8 mouse cellular contexts compared by ENCODE assay signal in genomic region chr13:119487880-119488580, GRCm38 (mm10). TPM values are rescaled to one million over a fixed set of nuclear protein-coding genes. Genes with fewer than 3 reads are reported as not detected.
DNase-seq lines count a peak whose midpoint lies in the region; ATAC-seq and TF ChIP-seq lines count a peak whose summit lies in the region.

Gene Tmem267 (plus strand): TSS chr13:119488039.
Gene 3110070M22Rik (minus strand): TSS chr13:119488383.

- no peak within 1 kb of the TSS for H3K4me3 ChIP-seq in G1E (ENCODE audit: low read depth, low read length)
- no peak within 1 kb of the TSS for H3K4me3 ChIP-seq in forebrain, postnatal 0 days (ENCODE audit: low read depth, low read length)
- H3K4me3 ChIP-seq in hindbrain, embryonic 10.5 days = no peak within 1 kb of the TSS; the same call in 1 of the 2 replicates
- no peak within 1 kb of the TSS for H3K4me3 ChIP-seq in lung, embryonic 16.5 days (ENCODE audit: low read length)

- no peak within 1 kb of the TSS for H3K4me2 ChIP-seq in forebrain, postnatal 0 days (ENCODE audit: low read depth)
- peak within 1 kb of the TSS; percentile 44 for H3K4me2 ChIP-seq in lung, embryonic 16.5 days (ENCODE audit: low read depth, low read length)

- no peak within 1 kb of the TSS for H3K9ac ChIP-seq in forebrain, postnatal 0 days
- H3K9ac ChIP-seq in lung, embryonic 16.5 days (ENCODE audit: low read length) = peak within 1 kb of the TSS; percentile 60

- 61% methylated on average over 87 of the region's 87 CpGs for WGBS in forebrain, postnatal 0 days
- WGBS in hindbrain, embryonic 10.5 days = 76% methylated on average over 87 of the region's 87 CpGs
- 79% methylated on average over 87 of the region's 87 CpGs for WGBS in lung, embryonic 16.5 days

- no peak within 1 kb of the TSS for H3K27ac ChIP-seq in forebrain, postnatal 0 days (ENCODE audit: low read depth, low read length)
- no peak within 1 kb of the TSS for H3K27ac ChIP-seq in hindbrain, embryonic 10.5 days
- peak within 1 kb of the TSS; percentile 33; the same call in 1 of the 2 replicates for H3K27ac ChIP-seq in lung, embryonic 16.5 days (ENCODE audit: low read length)

- TF ChIP-seq CTCF in G1E (IDR thresholded peaks at IDR 0.05; ENCODE audit: low read depth, low read length) = no peak
- peak; percentile 57 for TF ChIP-seq CTCF in forebrain, postnatal 0 days (IDR thresholded peaks at IDR 0.05; ENCODE audit: low read depth)

- peaks cover 28% of the 10 kb centered on the region for H3K36me3 ChIP-seq in G1E (replicated peaks)
- peaks cover 18% of the 10 kb centered on the region for H3K36me3 ChIP-seq in forebrain, postnatal 0 days (ENCODE audit: insufficient read depth)
- peaks cover 41% of the 10 kb centered on the region for H3K36me3 ChIP-seq in hindbrain, embryonic 10.5 days
- H3K36me3 ChIP-seq in lung, embryonic 16.5 days (ENCODE audit: control insufficient read depth, insufficient read depth, low read length) = peaks cover 25% of the 10 kb centered on the region

- peak; percentile 83 for ATAC-seq in G1E (ENCODE audit: extremely low read depth, insufficient number of reproducible peaks, low FRiP score, poor library complexity, severe bottlenecking)
- no peak for ATAC-seq in forebrain, postnatal 0 days
- ATAC-seq in lung, embryonic 16.5 days (ENCODE audit: low read depth) = no peak

- no peaks in the 10 kb centered on the region for H3K4me1 ChIP-seq in G1E (ENCODE audit: insufficient read depth, low read depth, low read length)
- H3K4me1 ChIP-seq in forebrain, postnatal 0 days (ENCODE audit: insufficient read depth) = no peaks in the 10 kb centered on the region
- H3K4me1 ChIP-seq in hindbrain, embryonic 10.5 days (replicated peaks) = no peaks in the 10 kb centered on the region
- H3K4me1 ChIP-seq in lung, embryonic 16.5 days (replicated peaks; ENCODE audit: control insufficient read depth, insufficient read depth, low read length) = no peaks in the 10 kb centered on the region

- no peaks in the 10 kb centered on the region for H3K9me3 ChIP-seq in G1E (replicated peaks)
- no peaks in the 10 kb centered on the region for H3K9me3 ChIP-seq in forebrain, postnatal 0 days (ENCODE audit: low read length)
- peaks cover 22% of the 10 kb centered on the region for H3K9me3 ChIP-seq in hindbrain, embryonic 10.5 days
- peaks cover 5% of the 10 kb centered on the region for H3K9me3 ChIP-seq in lung, embryonic 16.5 days (ENCODE audit: control insufficient read depth, low read length)

- DNase-seq in G1E (ENCODE audit: low spot score) = peak; percentile 80
- peak; percentile 87 for DNase-seq in cerebellum, adult 11-12 months
- peak; percentile 80 for DNase-seq in forebrain, postnatal 0 days
- DNase-seq in hindbrain, embryonic 10.5 days (ENCODE audit: low spot score) = peak; percentile 72
- peak; percentile 81 for DNase-seq in layer of hippocampus, adult 9-11 months
- DNase-seq in retina, postnatal 7 days (ENCODE audit: low read depth, low spot score) = peak; percentile 90
- DNase-seq in urinary bladder, adult 2 months (ENCODE audit: low spot score) = peak; percentile 75

- no peaks in the 10 kb centered on the region for H3K27me3 ChIP-seq in G1E (ENCODE audit: insufficient read depth, low read length)
- H3K27me3 ChIP-seq in forebrain, postnatal 0 days (ENCODE audit: insufficient read depth, low read length) = no peaks in the 10 kb centered on the region
- no peaks in the 10 kb centered on the region for H3K27me3 ChIP-seq in hindbrain, embryonic 10.5 days (ENCODE audit: insufficient read depth, poor library complexity, severe bottlenecking)
- H3K27me3 ChIP-seq in lung, embryonic 16.5 days (ENCODE audit: control insufficient read depth, insufficient read depth, low read depth, low read length) = no peaks in the 10 kb centered on the region

RNA-seq across cellular contexts. Expression of gene Tmem267, which starts in this region (rescaled TPM):
- total RNA-seq in G1E (2014; fragmentation: Nextera tagmentation) (7.1 and 14.3 TPM in 2 replicates), G1E (2017) (1.6 and 2.3 TPM in 2 replicates)
- polyA plus RNA-seq in G1E (2012) = not detected in 2 replicates
- 29.8 and 35.5 TPM in 2 replicates for total RNA-seq in forebrain, postnatal 0 days (2014; rRNA removed)
- polyA plus RNA-seq in forebrain, postnatal 0 days (2015; fragmentation: Nextera tagmentation; extraction: Ambion mirVana) = 2.5 and 5.3 TPM in 2 replicates
- 2.1 and 2.4 TPM in 2 replicates for polyA plus RNA-seq in hindbrain, embryonic 10.5 days (2016; fragmentation: Nextera tagmentation; extraction: Ambion mirVana)
- 0.79 and 1.6 TPM in 2 replicates for polyA plus RNA-seq in lung, embryonic 16.5 days (2015; fragmentation: Nextera tagmentation; extraction: Ambion mirVana)
- polyA plus RNA-seq in urinary bladder, adult 2 months (2012; rRNA removed) = 4.1 and 5.0 TPM in 2 replicates

RNA-seq across cellular contexts. Expression of gene 3110070M22Rik, which starts in this region (rescaled TPM):
- total RNA-seq in G1E (2014; fragmentation: Nextera tagmentation) (0.68 TPM in 1 of 2 replicates, not detected in the other), G1E (2017) (0.16 TPM in 1 of 2 replicates, not detected in the other)
- 0.08 TPM in 1 of 2 replicates, not detected in the other for polyA plus RNA-seq in G1E (2012)
- total RNA-seq in forebrain, postnatal 0 days (2014; rRNA removed) = 7.9 and 8.2 TPM in 2 replicates
- 1.7 and 2.7 TPM in 2 replicates for polyA plus RNA-seq in forebrain, postnatal 0 days (2015; fragmentation: Nextera tagmentation; extraction: Ambion mirVana)
- polyA plus RNA-seq in hindbrain, embryonic 10.5 days (2016; fragmentation: Nextera tagmentation; extraction: Ambion mirVana) = 1.9 and 2.0 TPM in 2 replicates
- 0.75 and 1.6 TPM in 2 replicates for polyA plus RNA-seq in lung, embryonic 16.5 days (2015; fragmentation: Nextera tagmentation; extraction: Ambion mirVana)
- polyA plus RNA-seq in urinary bladder, adult 2 months (2012; rRNA removed) = 1.2 and 1.6 TPM in 2 replicates
